Mouse (Mus musculus) olfactory bulb, adult 2 months (tissue): ENCODE results near the gene Scamp3.

ENCODE experiments used
- CTCF ChIP-seq: fragments of 200-500 bp; IDR thresholded peaks from 2 replicates; pipeline ENCODE4 v1.5.1; 2012; ENCODE audit warnings: low read depth, mild to moderate bottlenecking, low read length, moderate library complexity; ENCODE audit not compliant: insufficient read depth
- POLR2A ChIP-seq: fragments of 200-500 bp; IDR thresholded peaks from 2 replicates; pipeline ENCODE4 v1.6.1; 2012; ENCODE audit warnings: mild to moderate bottlenecking, low read depth, low read length, moderate library complexity; ENCODE audit not compliant: insufficient read depth

DNA sequence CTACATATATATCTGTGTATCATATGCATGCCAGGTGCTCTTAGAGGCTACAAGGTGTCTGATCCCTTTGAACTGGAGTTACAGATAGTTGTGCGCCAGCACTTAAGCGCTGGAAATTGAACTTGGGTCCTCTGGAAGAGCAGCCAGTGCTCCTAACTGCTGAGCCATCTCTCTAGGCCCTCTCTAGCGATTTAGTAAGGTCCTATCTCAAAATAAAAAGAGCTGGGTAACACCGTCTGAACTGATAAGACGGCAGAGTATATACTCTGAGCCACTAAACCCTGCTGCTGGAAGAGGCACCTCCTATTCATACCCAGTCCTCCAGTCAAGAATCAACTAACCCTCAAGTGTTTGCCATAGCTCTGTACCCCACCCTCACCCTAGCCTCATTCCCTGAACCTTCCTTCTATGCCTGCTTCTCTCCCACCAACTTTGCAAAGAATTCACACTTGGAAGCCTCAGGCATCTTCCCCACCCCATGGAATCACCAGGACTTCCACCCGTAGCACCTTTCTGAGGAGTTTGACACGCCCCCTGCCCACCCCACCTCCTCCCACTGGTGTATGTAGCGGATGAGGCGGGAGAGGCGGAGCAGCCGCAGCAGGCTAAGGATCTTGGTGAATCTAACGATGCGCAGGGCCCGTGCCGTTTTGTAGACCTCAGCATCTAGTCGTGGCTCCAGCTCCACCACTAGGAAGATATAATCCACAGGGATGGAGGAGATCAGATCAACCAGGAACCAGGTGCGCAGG lies 25.0 kb upstream of the Scamp3 start:
- TF ChIP-seq CTCF (no peak), POLR2A (no peak)
